Mouse (Mus musculus): ENCODE data around the gene Diras2. TPM values are rescaled to one million over a fixed set of nuclear protein-coding genes. Genes with fewer than 3 reads are reported as not detected.

Gene Diras2
- 0.10 and 0.12 TPM in 2 replicates for polyA plus RNA-seq (2015; fragmentation: Nextera tagmentation; extraction: Ambion mirVana)

- Histone ChIP-seq H3K36me3 (no peaks in the 10 kb centered on the region), H3K27ac (no peak within 1 kb of the TSS), H3K27me3 (peaks cover 19% of the 10 kb centered on the region), H3K9ac (peak within 1 kb of the TSS; percentile 15; the same call in 1 of the 2 replicates), H3K4me3 (peak within 1 kb of the TSS; percentile 48), H3K9me3 (no peaks in the 10 kb centered on the region), H3K4me1 (peaks cover 8% of the 10 kb centered on the region), H3K4me2 (peak within 1 kb of the TSS; percentile 96)
- 47% methylated on average over 9 of the region's 9 CpGs for WGBS
- ATAC-seq (ENCODE audit: insufficient number of reproducible peaks, low FRiP score, low TSS enrichment, low read depth), result no peak
These were observed at the start of gene Diras2 for GRCm38 (mm10) chr13:52531121-52531520. Gene Diras2 (minus strand): TSS chr13:52531279.

- H3K27ac ChIP-seq, result no peak overlapping the region
- H3K9me3 ChIP-seq, result no peaks in the 10 kb centered on the region
- H3K4me3 ChIP-seq, result no peak overlapping the region
- no peak overlapping the region for H3K9ac ChIP-seq
- no peak overlapping the region for H3K4me2 ChIP-seq
- H3K36me3 ChIP-seq, result no peaks in the 10 kb centered on the region
- peaks cover 4% of the 10 kb centered on the region; the same call in 1 of the 2 replicates for H3K27me3 ChIP-seq
- WGBS, result 69% methylated on average over 2 of the region's 2 CpGs
- peaks cover 7% of the 10 kb centered on the region; the same call in 1 of the 2 replicates for H3K4me1 ChIP-seq
- ATAC-seq (ENCODE audit: insufficient number of reproducible peaks, low FRiP score, low TSS enrichment, low read depth), result no peak
These were observed 47.7 kb upstream of the Diras2 start for GRCm38 (mm10) chr13:52578776-52579175.

GRCm38 (mm10) chr13:52577939-52578338 is 46.9 kb upstream of the Diras2 start:
- Histone ChIP-seq H3K4me2 (no peak overlapping the region), H3K4me3 (no peak overlapping the region), H3K4me1 (peaks cover 7% of the 10 kb centered on the region; the same call in 1 of the 2 replicates), H3K9me3 (no peaks in the 10 kb centered on the region), H3K27me3 (peaks cover 4% of the 10 kb centered on the region; the same call in 1 of the 2 replicates), H3K27ac (no peak overlapping the region), H3K36me3 (no peaks in the 10 kb centered on the region), H3K9ac (no peak overlapping the region)
- ATAC-seq (ENCODE audit: insufficient number of reproducible peaks, low FRiP score, low TSS enrichment, low read depth), result no peak
- 41% methylated on average over 4 of the region's 4 CpGs for WGBS

- Histone ChIP-seq H3K27ac (no peak overlapping the region), H3K4me1 (peaks cover 4% of the 10 kb centered on the region; the same call in 1 of the 2 replicates), H3K9ac (no peak overlapping the region), H3K4me3 (no peak overlapping the region), H3K36me3 (no peaks in the 10 kb centered on the region), H3K4me2 (no peak overlapping the region), H3K27me3 (peaks cover 1% of the 10 kb centered on the region; the same call in 1 of the 2 replicates), H3K9me3 (no peaks in the 10 kb centered on the region)
- ATAC-seq (ENCODE audit: insufficient number of reproducible peaks, low FRiP score, low TSS enrichment, low read depth), result no peak
- WGBS, result 72% methylated on average over 3 of the region's 3 CpGs
These were observed 46.3 kb upstream of the Diras2 start for GRCm38 (mm10) chr13:52577326-52577920.

- Histone ChIP-seq H3K4me1 (peaks cover 4% of the 10 kb centered on the region; the same call in 1 of the 2 replicates), H3K4me3 (no peak overlapping the region), H3K9ac (no peak overlapping the region), H3K4me2 (no peak overlapping the region), H3K36me3 (no peaks in the 10 kb centered on the region), H3K27me3 (no peaks in the 10 kb centered on the region), H3K9me3 (no peaks in the 10 kb centered on the region), H3K27ac (no peak overlapping the region)
- ATAC-seq (ENCODE audit: insufficient number of reproducible peaks, low FRiP score, low TSS enrichment, low read depth), result no peak
- 20% methylated on average over 10 of the region's 10 CpGs for WGBS
These were observed 45.8 kb upstream of the Diras2 start for GRCm38 (mm10) chr13:52576841-52577240.

GRCm38 (mm10) chr13:52576021-52576614 is 45.0 kb upstream of the Diras2 start:
- Histone ChIP-seq H3K27me3 (no peaks in the 10 kb centered on the region), H3K9me3 (no peaks in the 10 kb centered on the region), H3K27ac (no peak overlapping the region), H3K4me2 (no peak overlapping the region), H3K9ac (no peak overlapping the region), H3K36me3 (no peaks in the 10 kb centered on the region), H3K4me3 (no peak overlapping the region), H3K4me1 (peaks cover 4% of the 10 kb centered on the region; the same call in 1 of the 2 replicates)
- whole genome bisulfite sequencing, result 57% methylated on average over 7 of the region's 7 CpGs
- ATAC-seq (ENCODE audit: insufficient number of reproducible peaks, low FRiP score, low TSS enrichment, low read depth), result no peak

GRCm38 (mm10) chr13:52575483-52575882 is 44.4 kb upstream of the Diras2 start:
- Histone ChIP-seq H3K27me3 (no peaks in the 10 kb centered on the region), H3K4me3 (no peak overlapping the region), H3K9me3 (no peaks in the 10 kb centered on the region), H3K4me2 (no peak overlapping the region), H3K4me1 (peaks cover 4% of the 10 kb centered on the region; the same call in 1 of the 2 replicates), H3K36me3 (no peaks in the 10 kb centered on the region), H3K27ac (no peak overlapping the region), H3K9ac (no peak overlapping the region)
- 82% methylated on average over 6 of the region's 6 CpGs for WGBS
- ATAC-seq (ENCODE audit: insufficient number of reproducible peaks, low FRiP score, low TSS enrichment, low read depth), result no peak

- 78% methylated on average over 2 of the region's 2 CpGs for WGBS
- no peak for ATAC-seq (ENCODE audit: insufficient number of reproducible peaks, low FRiP score, low TSS enrichment, low read depth)
- H3K4me1 ChIP-seq, result peaks cover 4% of the 10 kb centered on the region; the same call in 1 of the 2 replicates
These were observed 43.2 kb upstream of the Diras2 start for GRCm38 (mm10) chr13:52574311-52574710.

GRCm38 (mm10) chr13:52572451-52573446 is 41.7 kb upstream of the Diras2 start:
- H3K9me3 ChIP-seq, result no peaks in the 10 kb centered on the region
- no peaks in the 10 kb centered on the region for H3K36me3 ChIP-seq
- no peak overlapping the region for H3K9ac ChIP-seq
- ATAC-seq (ENCODE audit: insufficient number of reproducible peaks, low FRiP score, low TSS enrichment, low read depth), result no peak
- H3K4me1 ChIP-seq, result peaks cover 4% of the 10 kb centered on the region; the same call in 1 of the 2 replicates
- H3K4me2 ChIP-seq, result no peak overlapping the region
- no peak overlapping the region for H3K4me3 ChIP-seq
- no peaks in the 10 kb centered on the region for H3K27me3 ChIP-seq
- no peak overlapping the region for H3K27ac ChIP-seq
- 71% methylated on average over 9 of the region's 9 CpGs for WGBS

More at GRCm38 (mm10) chr13:52574311-52574710, 43.2 kb upstream of the Diras2 start:
- H3K4me2 ChIP-seq, result no peak overlapping the region
- no peaks in the 10 kb centered on the region for H3K36me3 ChIP-seq
- H3K27ac ChIP-seq, result no peak overlapping the region
- H3K9me3 ChIP-seq, result no peaks in the 10 kb centered on the region
- H3K4me3 ChIP-seq, result no peak overlapping the region
- H3K27me3 ChIP-seq, result no peaks in the 10 kb centered on the region
- H3K9ac ChIP-seq, result no peak overlapping the region

GRCm38 (mm10) chr13:52571591-52572384 is 40.7 kb upstream of the Diras2 start:
- WGBS, result 74% methylated on average over 11 of the region's 11 CpGs
- ATAC-seq (ENCODE audit: insufficient number of reproducible peaks, low FRiP score, low TSS enrichment, low read depth), result no peak
- H3K36me3 ChIP-seq, result no peaks in the 10 kb centered on the region

GRCm38 (mm10) chr13:52570276-52570675 is 39.2 kb upstream of the Diras2 start:
- H3K36me3 ChIP-seq, result no peaks in the 10 kb centered on the region
- no peaks in the 10 kb centered on the region for H3K9me3 ChIP-seq
- H3K9ac ChIP-seq, result no peak overlapping the region
- H3K4me3 ChIP-seq, result no peak overlapping the region
- 86% methylated on average over 9 of the region's 9 CpGs for WGBS
- no peaks in the 10 kb centered on the region for H3K4me1 ChIP-seq
- H3K4me2 ChIP-seq, result no peak overlapping the region
- H3K27me3 ChIP-seq, result no peaks in the 10 kb centered on the region
- ATAC-seq (ENCODE audit: insufficient number of reproducible peaks, low FRiP score, low TSS enrichment, low read depth), result no peak
- H3K27ac ChIP-seq, result no peak overlapping the region

More at GRCm38 (mm10) chr13:52571591-52572384, 40.7 kb upstream of the Diras2 start:
- Histone ChIP-seq H3K27ac (no peak overlapping the region), H3K9ac (no peak overlapping the region), H3K4me3 (no peak overlapping the region), H3K4me1 (peaks cover 3% of the 10 kb centered on the region; the same call in 1 of the 2 replicates), H3K4me2 (no peak overlapping the region), H3K27me3 (no peaks in the 10 kb centered on the region), H3K9me3 (no peaks in the 10 kb centered on the region)

Data from limb, embryonic 15.5 days (tissue).